Mouse (Mus musculus) spleen, postnatal 10 days (tissue): ENCODE data around the gene Capn12.
"Not testable (repeated sequence)": the region's sequence is repeated elsewhere in the genome, so short reads cannot be mapped to it uniquely, and the experiment has no call there.

Experiments
- DNase-seq, 2 experiments: peaks; one replicate each; pipeline ENCODE4 v3.0.0; 2021 to 2022; ENCODE audit warnings: low spot score in 2 of 2

Capn12 gene

GRCm38 (mm10) chr7:28877856-28878255 lies 3.4 kb upstream of the Capn12 start:
- DNase-seq, result no peak

DNA sequence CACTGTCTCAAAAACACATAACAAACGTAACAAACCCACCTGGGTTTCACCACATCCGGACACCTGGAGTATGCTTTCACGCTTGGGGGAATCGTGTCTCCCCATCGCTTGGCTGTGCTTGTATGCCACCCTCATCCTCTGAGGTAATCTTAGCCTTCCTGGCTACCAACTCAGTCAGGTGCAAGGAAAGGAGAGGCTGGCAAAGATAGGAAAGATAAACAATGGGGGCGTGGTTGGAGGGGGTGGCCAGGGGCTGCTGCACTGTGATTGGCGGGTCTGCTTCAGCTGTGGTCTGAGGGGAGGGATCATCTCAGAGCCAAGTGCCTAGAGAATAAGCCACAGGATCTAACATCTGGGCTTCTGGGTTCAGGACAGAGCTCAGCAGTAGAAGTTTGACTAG lies 1.6 kb upstream of the Capn12 start:
- DNase-seq, result no peak

- DNase-seq, result no peak
Observed at GRCm38 (mm10) chr7:28880554-28880953, 668 bp upstream of the Capn12 start.

GRCm38 (mm10) chr7:28883039-28883438 lies 1.8 kb downstream of the Capn12 start:
- no peak for DNase-seq

DNA sequence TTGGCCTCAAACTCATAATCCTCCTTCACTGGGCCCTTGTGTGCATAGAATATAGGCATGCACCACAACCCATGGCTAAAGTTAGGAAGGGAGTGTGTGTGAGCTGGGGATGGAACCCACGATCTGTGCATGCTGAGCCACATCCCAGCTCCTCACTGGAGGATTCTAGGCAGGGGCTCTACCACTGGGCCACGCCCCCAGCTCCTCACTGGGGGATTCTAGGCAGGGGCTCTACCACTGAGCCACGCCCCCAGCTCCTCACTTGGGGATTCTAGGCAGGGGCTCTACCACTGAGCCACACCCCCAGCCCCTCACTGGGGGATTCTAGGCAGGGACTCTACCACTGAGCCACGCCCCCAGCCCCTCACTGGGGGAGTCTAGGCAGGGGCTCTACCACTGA lies 2.5 kb downstream of the Capn12 start:
- DNase-seq, result not testable (repeated sequence)

DNA sequence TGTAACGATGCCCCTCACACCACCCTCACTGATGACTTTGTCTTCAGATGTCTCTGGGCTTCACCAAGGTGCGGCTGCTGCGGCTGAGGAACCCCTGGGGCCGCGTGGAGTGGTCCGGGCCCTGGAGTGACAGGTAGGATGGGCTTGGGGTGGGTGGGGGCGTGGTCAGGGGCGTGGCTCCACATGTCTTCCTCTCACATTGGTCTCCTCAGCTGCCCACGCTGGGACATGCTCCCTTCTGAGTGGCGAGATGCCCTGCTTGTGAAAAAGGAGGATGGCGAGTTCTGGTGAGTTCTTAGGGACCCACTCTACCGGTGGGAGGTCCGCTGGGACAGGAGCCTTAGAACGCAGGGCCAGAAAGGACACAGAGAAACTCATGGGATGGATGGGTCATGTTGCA lies 5.3 kb downstream of the Capn12 start:
- no peak for DNase-seq

DNA sequence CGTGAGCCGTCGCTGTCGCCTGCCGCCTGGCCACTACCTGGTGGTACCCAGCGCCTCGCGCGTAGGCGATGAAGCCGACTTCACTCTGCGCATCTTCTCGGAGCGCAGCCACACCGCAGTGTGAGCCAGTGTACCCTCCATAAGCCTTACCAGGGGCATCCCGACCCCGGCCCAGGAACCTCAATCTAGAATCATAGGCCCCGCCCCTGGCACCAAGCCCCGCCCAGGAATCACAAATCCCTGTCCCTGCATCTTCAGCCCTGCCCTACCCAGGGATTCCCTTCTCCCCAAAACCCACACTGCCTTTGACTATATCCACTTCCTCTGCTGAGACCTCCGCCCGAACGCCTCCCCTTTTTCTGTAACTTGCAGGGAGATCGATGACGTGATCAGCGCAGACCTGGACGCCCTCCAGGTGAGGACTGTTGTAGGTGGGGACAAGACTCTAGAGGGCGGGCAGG lies 7.5 kb downstream of the Capn12 start:
- DNase-seq, result no peak

- no peak for DNase-seq
Observed at GRCm38 (mm10) chr7:28892601-28893000, 11.4 kb downstream of the Capn12 start.

GRCm38 (mm10) chr7:28893643-28894265 lies 12.5 kb downstream of the Capn12 start:
- DNase-seq, result no peak

GRCm38 (mm10) chr7:28894942-28895341 lies 13.7 kb downstream of the Capn12 start:
- no peak for DNase-seq

- DNase-seq, result no peak
Observed at GRCm38 (mm10) chr7:28897661-28898060, 16.4 kb downstream of the Capn12 start.

- no peak for DNase-seq
Observed at GRCm38 (mm10) chr7:28899972-28900371, 18.8 kb downstream of the Capn12 start.

GRCm38 (mm10) chr7:28901311-28902125 lies 20.3 kb downstream of the Capn12 start:
- no peak for DNase-seq

DNA sequence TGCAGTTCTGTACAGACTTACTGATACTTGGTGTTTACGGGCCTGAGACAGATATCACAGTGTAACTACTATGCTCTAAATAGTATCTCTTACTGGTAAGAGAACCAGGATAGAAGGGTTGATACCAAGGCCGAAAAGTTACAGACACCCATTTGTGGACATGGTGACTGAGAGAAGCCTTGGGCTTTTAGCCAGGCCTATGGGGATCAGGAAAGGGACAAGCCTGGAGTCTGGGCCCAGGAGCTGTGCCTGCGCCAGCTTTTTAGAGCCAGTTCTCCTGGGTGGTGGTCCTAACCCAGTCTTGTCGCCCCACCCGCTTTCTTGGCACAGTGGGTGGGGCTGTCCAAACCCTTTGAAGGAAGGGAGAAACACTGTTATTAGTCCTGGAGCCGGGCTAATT lies 21.0 kb downstream of the Capn12 start:
- DNase-seq, result no peak

DNA sequence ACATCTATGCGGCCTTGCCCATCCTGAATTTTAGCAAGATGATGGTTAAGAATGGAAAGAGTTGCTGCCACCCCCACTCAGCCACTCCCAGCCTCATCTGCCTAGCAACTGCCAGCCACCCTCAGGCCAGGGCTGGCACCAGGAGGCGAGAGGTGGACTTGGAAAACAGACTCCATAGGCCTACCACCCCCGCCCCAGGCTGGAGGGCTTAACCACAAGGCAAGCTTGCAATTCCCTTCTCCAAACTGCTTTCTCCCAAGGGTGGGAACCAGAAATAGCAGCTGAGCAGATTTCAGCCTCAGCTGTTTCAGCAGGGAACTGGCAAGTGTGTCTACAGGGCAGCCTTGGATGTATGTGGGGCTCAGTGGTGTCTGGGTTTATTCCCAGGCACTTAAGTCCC lies 21.6 kb downstream of the Capn12 start:
- DNase-seq, result no peak

- no peak for DNase-seq
Observed at GRCm38 (mm10) chr7:28903778-28904177, 22.6 kb downstream of the Capn12 start.

GRCm38 (mm10) chr7:28907195-28907594 lies 26.0 kb downstream of the Capn12 start:
- no peak for DNase-seq

DNA sequence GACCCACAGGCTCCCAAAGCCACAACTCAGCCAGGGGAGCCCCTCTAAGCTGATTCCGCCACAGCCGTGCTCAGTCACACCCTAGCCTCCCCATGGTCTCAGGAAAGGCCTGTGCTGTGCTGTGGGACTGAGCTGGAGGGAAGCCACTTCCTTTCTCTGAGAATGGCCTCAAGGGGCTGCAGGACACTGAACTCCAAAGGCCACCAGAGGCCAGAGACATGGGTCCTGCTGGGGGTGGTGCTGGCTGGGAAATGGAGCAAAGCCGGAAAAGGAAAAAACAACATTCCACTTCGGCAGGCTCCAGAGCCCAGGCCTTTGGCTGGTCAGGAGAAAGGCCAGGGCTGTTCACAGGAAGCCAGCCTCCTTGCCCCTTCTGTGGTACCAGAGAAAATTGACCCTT lies 30.4 kb downstream of the Capn12 start:
- DNase-seq, result no peak

DNA sequence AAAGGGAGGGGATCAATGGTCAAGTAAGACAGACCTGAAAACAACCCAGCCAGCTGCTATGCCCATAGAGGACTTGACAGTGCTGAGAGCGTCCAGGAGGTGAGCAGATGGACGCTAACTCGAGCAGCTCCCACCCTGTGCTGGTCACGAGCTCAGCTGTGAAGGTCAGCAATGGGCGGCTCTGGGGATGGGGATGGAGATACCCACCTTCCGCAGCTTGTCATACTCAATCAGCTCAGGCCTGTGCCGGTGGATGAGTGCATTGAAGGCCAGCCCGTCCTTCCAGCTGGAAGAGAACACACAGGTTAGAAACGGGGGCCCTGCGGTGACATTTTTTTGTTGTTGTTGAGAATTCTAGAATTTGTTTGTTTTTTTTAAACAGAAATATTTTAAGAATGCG lies 31.9 kb downstream of the Capn12 start:
- DNase-seq, result no peak

GRCm38 (mm10) chr7:28916491-28916890 lies 35.3 kb downstream of the Capn12 start:
- peak in 1 of 2 experiments; percentile 40 for DNase-seq

DNA sequence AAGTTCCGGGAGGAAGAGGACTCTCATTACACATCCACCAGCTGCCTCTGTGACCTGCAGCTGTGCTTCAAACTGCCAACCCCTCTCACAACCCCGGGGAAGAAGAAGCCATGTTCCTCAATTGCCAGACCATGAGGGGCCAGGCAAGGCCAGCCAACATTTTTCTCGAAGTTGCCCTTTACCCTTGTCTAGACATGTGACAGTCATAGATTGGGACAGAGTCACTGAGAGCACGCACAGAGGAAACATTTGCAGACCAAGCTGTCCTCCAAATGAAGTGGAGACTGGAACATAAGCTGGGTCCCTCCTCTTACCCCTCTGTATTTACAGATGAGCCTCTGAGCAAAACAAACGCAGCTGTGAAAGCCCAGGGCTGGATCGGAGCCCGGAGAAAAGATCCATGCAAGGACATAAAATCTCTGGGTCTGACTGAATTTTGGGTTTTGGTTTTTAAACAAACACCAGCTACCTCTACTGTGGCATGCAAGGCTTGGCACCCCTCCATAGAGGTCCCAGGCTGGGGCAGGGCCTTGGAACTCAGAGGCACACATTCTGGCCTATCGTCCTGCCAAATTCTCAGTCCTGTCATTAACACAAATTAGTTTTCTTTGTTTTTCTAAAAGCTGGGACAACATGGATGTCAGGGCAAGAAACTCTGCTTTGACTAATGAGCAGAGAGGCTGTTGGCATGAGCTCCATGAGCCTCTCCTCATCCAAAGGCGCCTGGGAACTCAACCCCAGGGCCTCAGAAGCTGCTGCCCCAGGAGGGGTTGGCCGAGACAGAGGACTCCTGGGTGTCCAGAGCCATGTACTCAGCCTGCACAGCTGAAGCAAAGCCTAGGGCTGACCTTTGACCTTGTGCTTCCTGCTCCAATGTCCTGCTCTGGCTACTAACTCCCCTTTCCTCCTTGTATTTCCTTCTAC lies 36.5 kb downstream of the Capn12 start:
- no peak for DNase-seq

DNA sequence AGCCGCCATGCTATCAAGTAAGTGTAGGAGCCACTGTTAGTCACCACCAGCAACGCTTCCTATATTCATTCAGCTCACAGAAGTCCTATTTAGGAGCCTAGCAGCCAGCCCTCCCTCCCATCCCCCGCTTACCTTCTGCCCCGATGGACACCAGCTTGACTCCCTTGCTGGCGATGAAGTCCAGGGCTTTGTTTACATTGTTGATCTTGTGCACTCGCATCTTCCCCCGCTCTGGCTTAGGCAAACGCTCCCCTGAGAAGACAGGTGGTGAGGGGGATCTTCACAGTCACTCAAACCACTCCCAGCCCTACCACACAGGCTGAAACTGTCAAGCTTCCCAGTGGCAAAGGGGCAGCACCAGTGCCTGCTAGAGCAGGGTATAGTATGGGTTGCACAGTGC lies 37.3 kb downstream of the Capn12 start:
- DNase-seq, result no peak
